Mouse (Mus musculus) ES-CJ7 (cell line): ENCODE measurements around the gene Olfr221.

Experiments used
- DNase-seq: peaks from one replicate; pipeline ENCODE4 v3.0.0; 2011; ENCODE audit warnings: low read depth, low spot score

Gene Olfr221

GRCm38 (mm10) chr14:52005616-52006015 is 36.6 kb downstream of the Olfr221 start:
- DNase-seq: no peak

DNA sequence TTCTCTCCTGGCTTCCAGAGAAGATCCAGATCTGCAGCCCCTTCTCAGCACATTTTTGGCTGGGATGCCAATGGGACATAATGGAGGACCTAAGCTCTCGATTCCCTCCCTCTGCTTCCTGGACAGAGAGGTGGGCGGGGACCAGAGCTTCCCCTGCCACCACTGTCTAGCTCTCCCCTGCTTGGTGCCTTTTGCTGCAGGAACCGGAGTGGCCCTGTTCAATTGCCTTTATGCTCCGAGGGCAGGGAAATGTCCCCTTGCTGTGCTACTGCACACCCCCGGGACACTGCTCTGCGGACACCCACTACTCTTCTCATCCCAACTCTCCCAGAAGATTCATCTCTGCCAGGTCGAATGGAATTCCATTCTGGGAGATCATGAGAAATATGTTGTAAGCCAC is 37.1 kb downstream of the Olfr221 start:
- DNase-seq: no peak

DNA sequence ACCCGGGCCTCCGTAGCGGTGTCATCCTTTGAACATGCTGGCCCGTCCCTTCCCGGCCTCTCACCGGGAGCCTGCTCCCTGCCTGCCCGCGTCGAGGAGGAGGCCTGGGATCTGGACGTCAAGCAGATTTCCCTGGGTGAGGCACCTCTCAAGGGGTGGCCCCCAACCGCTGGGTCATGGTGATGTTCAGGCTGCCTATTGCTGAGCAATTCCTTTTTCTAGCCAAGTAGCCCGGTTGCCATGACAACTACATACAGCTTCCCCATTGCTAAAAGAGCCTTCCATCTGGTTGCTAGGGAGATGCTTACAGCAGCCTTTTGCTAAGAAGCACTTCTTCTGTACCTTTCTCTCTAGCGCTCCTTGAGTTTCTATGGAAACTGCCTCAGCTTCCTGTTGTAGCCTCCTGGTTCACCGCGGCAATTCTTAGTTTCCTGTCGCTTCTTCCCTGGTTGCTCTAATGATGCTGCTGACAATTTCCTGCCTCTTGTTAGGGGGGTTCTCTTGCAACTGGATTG is 38.2 kb downstream of the Olfr221 start:
- DNase-seq: peak; percentile 77

DNA sequence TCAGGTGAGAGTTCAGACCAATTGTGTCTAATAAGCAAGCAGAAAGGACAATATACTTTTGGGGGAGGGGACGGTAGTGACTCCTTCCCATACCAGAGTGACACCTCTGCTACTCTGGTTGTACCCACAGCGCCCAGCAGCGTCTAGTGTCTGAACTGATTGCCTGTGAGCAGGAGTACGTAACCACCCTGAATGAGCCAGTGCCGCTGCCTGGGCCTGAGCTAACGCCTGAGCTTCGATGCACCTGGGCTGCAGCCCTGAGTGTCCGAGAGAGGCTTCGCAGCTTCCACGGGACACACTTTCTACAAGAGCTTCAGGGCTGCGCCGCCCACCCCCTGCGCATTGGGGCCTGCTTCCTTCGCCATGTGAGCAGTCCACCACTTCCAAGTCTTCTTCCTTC is 44.8 kb downstream of the Olfr221 start:
- no peak for DNase-seq

DNA sequence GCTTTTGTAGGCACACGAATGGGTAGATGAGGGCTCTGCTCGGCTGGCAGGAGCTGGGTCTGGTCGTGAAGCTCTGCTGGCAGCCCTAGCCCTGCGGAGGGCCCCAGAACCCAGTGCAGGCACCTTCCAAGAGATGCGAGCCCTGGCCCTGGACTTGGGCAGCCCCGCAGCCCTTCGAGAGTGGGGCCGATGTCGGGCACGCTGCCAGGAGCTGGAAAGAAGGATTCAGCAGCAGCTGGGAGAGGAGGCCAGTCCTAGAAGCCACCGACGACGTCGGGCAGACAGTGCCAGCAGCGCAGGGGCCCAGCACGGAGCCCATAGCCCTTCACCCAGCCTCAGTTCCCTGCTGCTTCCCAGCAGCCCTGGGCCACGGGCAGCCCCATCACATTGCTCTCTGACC is 45.4 kb downstream of the Olfr221 start:
- DNase-seq: no peak

DNA sequence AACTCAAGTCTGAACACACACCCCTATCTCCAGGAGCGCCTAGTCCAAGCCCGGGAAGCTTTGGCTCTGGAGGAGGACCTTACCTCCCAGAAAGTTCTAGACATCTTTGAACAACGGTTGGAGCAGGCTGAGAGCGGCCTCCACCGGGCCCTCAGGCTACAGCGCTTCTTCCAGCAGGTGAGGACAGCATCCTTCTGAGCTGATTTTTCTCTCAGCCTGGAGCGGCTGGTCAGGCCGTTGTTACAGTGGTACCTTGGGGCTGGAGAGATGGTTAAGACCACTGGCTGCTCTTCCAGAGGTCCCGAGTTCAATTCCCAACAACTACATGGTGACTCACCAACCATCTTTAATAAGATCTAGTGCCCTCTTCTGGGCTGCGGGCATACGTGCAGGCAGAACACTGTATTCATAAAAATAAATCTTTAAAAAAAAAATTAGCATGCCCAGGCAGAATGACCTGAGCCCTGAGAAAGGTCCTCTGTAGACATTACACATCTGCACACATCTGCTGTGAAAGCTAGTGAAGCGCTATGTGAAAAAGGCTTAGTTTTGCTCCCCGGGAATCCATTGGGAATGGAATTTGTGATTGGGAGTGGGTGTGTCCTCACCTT is 45.9 kb downstream of the Olfr221 start:
- no peak for DNase-seq

- DNase-seq: no peak
Measured at GRCm38 (mm10) chr14:51995219-51995871, 46.9 kb downstream of the Olfr221 start.

GRCm38 (mm10) chr14:51994453-51994852 is 47.8 kb downstream of the Olfr221 start:
- no peak for DNase-seq

DNA sequence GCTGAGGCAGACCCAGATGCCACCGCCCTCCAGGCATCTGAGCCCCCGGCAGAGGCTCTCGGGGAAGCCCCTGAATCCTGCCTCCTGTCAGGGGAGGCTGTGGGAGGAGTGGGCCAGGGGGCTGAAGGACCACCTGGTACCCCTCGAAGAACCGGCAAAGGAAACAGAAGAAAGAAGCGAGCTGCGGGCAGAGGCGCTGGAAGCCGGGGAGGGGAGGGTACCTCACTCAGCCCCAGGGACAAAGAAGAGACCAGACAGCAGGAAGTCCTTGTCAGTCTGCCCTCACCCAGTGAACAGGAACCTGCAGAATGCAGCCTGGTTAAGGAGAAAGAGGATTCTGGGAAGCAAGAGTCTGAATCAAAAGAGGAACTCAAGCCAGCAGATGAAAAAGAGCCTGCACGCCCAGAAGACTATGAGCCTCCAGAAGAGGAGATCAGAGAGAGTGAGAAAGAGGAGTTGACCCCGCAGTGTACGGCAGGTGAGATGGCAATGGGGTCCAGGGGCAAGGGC is 52.7 kb downstream of the Olfr221 start:
- DNase-seq: peak; percentile 6

- DNase-seq: peak; percentile 7
Measured at GRCm38 (mm10) chr14:51988731-51989130, 53.5 kb downstream of the Olfr221 start.

- DNase-seq: peak; percentile 0
Measured at GRCm38 (mm10) chr14:51987177-51987576, 55.1 kb downstream of the Olfr221 start.

- no peak for DNase-seq
Measured at GRCm38 (mm10) chr14:51986153-51986505, 56.1 kb downstream of the Olfr221 start.

GRCm38 (mm10) chr14:51985301-51986152 is 56.7 kb downstream of the Olfr221 start:
- DNase-seq: peak; percentile 45

GRCm38 (mm10) chr14:51984247-51985231 is 57.7 kb downstream of the Olfr221 start, which contains the start of gene Arhgef40:
Gene Arhgef40 (plus strand): TSS chr14:51984719.
- peak; percentile 37 for DNase-seq
